Mouse (Mus musculus) liver, adult 2 months (tissue): ENCODE measurements around the gene Gh. TPM values are rescaled to one million over a fixed set of nuclear protein-coding genes. Genes with fewer than 3 reads are reported as not detected.

Experiments used
- DNase-seq: peaks from one replicate; pipeline ENCODE4 v3.0.0-alpha.2; 2011; ENCODE audit warnings: low read depth, low spot score; ENCODE audit errors: extremely low read depth
- H3K27ac ChIP-seq: fragments of 200-500 bp; replicated peaks from 2 replicates; pipeline ENCODE4 v1.5.1; 2012; ENCODE audit warnings: low read depth, mild to moderate bottlenecking, control low read depth, inconsistent platforms, low read length; ENCODE audit not compliant: insufficient read depth
- H3K27me3 ChIP-seq: fragments of 200-500 bp; 2 replicates; pipeline ENCODE4 v1.6.1; 2012; ENCODE audit warnings: mild to moderate bottlenecking, moderate library complexity, low read length, inconsistent platforms; ENCODE audit not compliant: control insufficient read depth, insufficient read depth
- H3K36me3 ChIP-seq: fragments of 200-500 bp; 2 replicates; pipeline ENCODE4 v1.6.1; 2012; ENCODE audit warnings: low read length, inconsistent platforms; ENCODE audit not compliant: control insufficient read depth, insufficient read depth
- H3K4me1 ChIP-seq: fragments of 200-500 bp; 2 replicates; pipeline ENCODE4 v1.6.1; 2011; ENCODE audit warnings: low read length; ENCODE audit not compliant: control insufficient read depth, insufficient read depth
- H3K4me3 ChIP-seq: fragments of 200-500 bp; 2 replicates; pipeline ENCODE4 v1.5.1; 2011; ENCODE audit warnings: low read depth, mild to moderate bottlenecking, control low read depth, low read length, moderate library complexity; ENCODE audit not compliant: insufficient read depth
- H3K79me2 ChIP-seq: fragments of 200-500 bp; 2 replicates; pipeline ENCODE4 v1.6.1; 2012; ENCODE audit warnings: inconsistent platforms, mild to moderate bottlenecking, low read length, moderate library complexity; ENCODE audit not compliant: control insufficient read depth, insufficient read depth
- H3K9ac ChIP-seq: fragments of 200-500 bp; 2 replicates; pipeline ENCODE4 v1.6.1; 2012; ENCODE audit warnings: low read depth, mild to moderate bottlenecking, control low read depth, inconsistent platforms, low read length
- CTCF ChIP-seq: fragments of 200-500 bp; IDR thresholded peaks from 2 replicates; pipeline ENCODE4 v1.5.1; 2011; ENCODE audit warnings: low read depth, low read length, control low read depth
- POLR2A ChIP-seq: fragments of 200-500 bp; IDR thresholded peaks from 2 replicates; pipeline ENCODE4 v1.6.1; 2011; ENCODE audit warnings: low read length, control low read depth; ENCODE audit not compliant: insufficient read depth; ENCODE audit errors: extremely low read depth
- WGBS: fragments of 180-500 bp; shearing (Covaris S2); methylation state at CpG from one replicate; pipeline ENCODE4 v1.1.7; 2018; 5-methylcytosine and 5-hydroxymethylcytosine counted together
- polyA plus RNA-seq: library from polyadenylated mRNA; depleted of rRNA; stranded (reverse); fragments of >200 nt; gene quantifications from 2 replicates; pipeline ENCODE4 v1.2.3, GENCODE M21; 2012
- total RNA-seq: library from RNA; depleted of rRNA; stranded (reverse); fragments of >200 nt; gene quantifications from 2 replicates; pipeline ENCODE4 v1.2.3, GENCODE M21; 2014

Gene Gh
- total and polyA plus RNA-seq, 2 experiments, result not detected

- H3K36me3 ChIP-seq, result no peaks in the 10 kb centered on the region
- TF ChIP-seq POLR2A (no peak), CTCF (no peak)
- H3K79me2 ChIP-seq, result no peaks in the 10 kb centered on the region
- 26% methylated on average over 5 of the region's 5 CpGs for WGBS
- no peaks in the 10 kb centered on the region for H3K27me3 ChIP-seq
- DNase-seq, result no peak
- no peak overlapping the region for H3K4me3 ChIP-seq
- no peaks in the 10 kb centered on the region for H3K4me1 ChIP-seq
- no peak overlapping the region for H3K9ac ChIP-seq
- no peak overlapping the region for H3K27ac ChIP-seq
Measured at GRCm38 (mm10) chr11:106307432-106307831, 5.8 kb upstream of the Gh start.

DNA sequence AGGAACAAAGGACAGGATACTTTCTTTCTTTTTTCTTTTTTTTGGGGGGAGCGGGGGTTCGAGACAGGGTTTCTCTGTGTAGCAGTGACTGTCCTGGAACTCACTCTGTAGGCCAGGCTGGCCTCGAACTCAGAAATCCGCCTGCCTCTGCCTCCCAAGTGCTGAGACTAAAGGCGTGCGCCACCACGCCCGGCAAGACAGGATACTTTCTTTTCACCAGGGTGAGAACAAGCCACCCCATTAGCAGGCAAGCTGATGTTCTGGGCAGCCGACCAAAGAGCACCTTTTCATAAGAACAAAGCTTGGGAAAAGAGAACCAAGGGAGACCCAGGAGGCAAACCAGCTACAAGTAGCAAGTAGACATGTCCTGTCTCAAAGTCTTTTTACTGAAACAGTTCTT is 5.1 kb upstream of the Gh start:
- no peak for TF ChIP-seq CTCF
- no peak for TF ChIP-seq POLR2A
- Histone ChIP-seq H3K9ac (no peak overlapping the region), H3K4me3 (no peak overlapping the region), H3K27ac (no peak overlapping the region), H3K36me3 (no peaks in the 10 kb centered on the region), H3K27me3 (no peaks in the 10 kb centered on the region), H3K79me2 (no peaks in the 10 kb centered on the region), H3K4me1 (no peaks in the 10 kb centered on the region)
- no peak for DNase-seq
- 93% methylated on average over 9 of the region's 9 CpGs for WGBS

GRCm38 (mm10) chr11:106306065-106306385 is 4.4 kb upstream of the Gh start:
- 82% methylated on average over 3 of the region's 3 CpGs for WGBS
- no peak for DNase-seq
- no peak overlapping the region for H3K9ac ChIP-seq
- TF ChIP-seq CTCF (no peak), POLR2A (no peak)
- no peaks in the 10 kb centered on the region for H3K36me3 ChIP-seq
- H3K4me1 ChIP-seq, result no peaks in the 10 kb centered on the region
- no peak overlapping the region for H3K4me3 ChIP-seq
- H3K27me3 ChIP-seq, result no peaks in the 10 kb centered on the region
- H3K79me2 ChIP-seq, result no peaks in the 10 kb centered on the region
- no peak overlapping the region for H3K27ac ChIP-seq

GRCm38 (mm10) chr11:106305348-106306064 is 3.8 kb upstream of the Gh start:
- no peak overlapping the region for H3K27ac ChIP-seq
- no peaks in the 10 kb centered on the region for H3K27me3 ChIP-seq
- 81% methylated on average over 10 of the region's 10 CpGs for WGBS
- no peaks in the 10 kb centered on the region for H3K36me3 ChIP-seq
- no peak overlapping the region for H3K4me3 ChIP-seq
- H3K9ac ChIP-seq, result no peak overlapping the region
- no peaks in the 10 kb centered on the region for H3K79me2 ChIP-seq
- H3K4me1 ChIP-seq, result no peaks in the 10 kb centered on the region
- peak; percentile 7 for DNase-seq
- TF ChIP-seq CTCF (no peak), POLR2A (no peak)

DNA sequence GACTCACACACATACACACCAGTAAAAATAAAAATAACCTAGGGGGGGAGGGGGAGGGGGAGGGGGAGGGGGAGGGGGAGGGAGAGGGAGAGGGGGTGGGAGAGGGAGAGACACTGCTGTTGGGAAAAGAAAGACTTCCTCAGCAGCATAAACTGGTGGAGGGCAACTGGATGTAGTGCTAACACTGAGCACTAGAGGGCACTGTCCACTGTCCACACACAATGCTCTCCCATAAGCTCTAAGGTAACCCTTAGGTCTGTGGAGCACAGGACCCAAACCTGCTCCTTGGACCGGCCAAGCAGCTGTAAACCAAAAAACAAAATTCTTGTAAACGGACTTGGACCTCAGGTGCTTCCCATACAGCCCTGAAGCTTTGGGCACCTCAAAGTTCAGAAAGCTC is 969 bp upstream of the Gh start:
- H3K4me1 ChIP-seq, result no peaks in the 10 kb centered on the region
- no peaks in the 10 kb centered on the region for H3K79me2 ChIP-seq
- no peaks in the 10 kb centered on the region for H3K36me3 ChIP-seq
- peak; percentile 54 for DNase-seq
- 5% methylated on average over 2 of the region's 2 CpGs for WGBS
- H3K27me3 ChIP-seq, result no peaks in the 10 kb centered on the region
- no peak overlapping the region for H3K4me3 ChIP-seq
- H3K27ac ChIP-seq, result no peak overlapping the region
- TF ChIP-seq POLR2A (no peak), CTCF (peak; percentile 84)
- no peak overlapping the region for H3K9ac ChIP-seq

GRCm38 (mm10) chr11:106291861-106292260 is 9.8 kb downstream of the Gh start:
- DNase-seq, result peak; percentile 75
- Histone ChIP-seq H3K36me3 (no peaks in the 10 kb centered on the region), H3K27me3 (no peaks in the 10 kb centered on the region), H3K79me2 (no peaks in the 10 kb centered on the region), H3K4me1 (no peaks in the 10 kb centered on the region), H3K4me3 (no peak overlapping the region), H3K27ac (no peak overlapping the region), H3K9ac (no peak overlapping the region)
- TF ChIP-seq POLR2A (no peak), CTCF (no peak)
- 62% methylated on average over 2 of the region's 2 CpGs for WGBS
